Mouse (Mus musculus) forebrain, embryonic 15.5 days (tissue): ENCODE data around the gene Vps35l. TPM values are rescaled to one million over a fixed set of nuclear protein-coding genes. Genes with fewer than 3 reads are reported as not detected.

ENCODE experiments used
- ATAC-seq: fragments of 200-750 bp; cut with Nextera tagmentation; replicated peaks from 2 replicates; pipeline ENCODE4 v1.8.0; 2017; ENCODE audit warnings: mild to moderate bottlenecking, moderate TSS enrichment, moderate library complexity
- H3K27ac ChIP-seq: fragments of 300-500 bp; sonication (generic); replicated peaks from 2 replicates; pipeline ENCODE4 v1.5.1; 2015; ENCODE audit warnings: mild to moderate bottlenecking, inconsistent platforms
- H3K27me3 ChIP-seq: fragments of 300-500 bp; sonication (generic); 2 replicates; pipeline ENCODE4 v1.6.1; 2015; ENCODE audit warnings: inconsistent platforms
- H3K36me3 ChIP-seq: fragments of 300-500 bp; sonication (generic); 2 replicates; pipeline ENCODE4 v1.6.1; 2015; ENCODE audit warnings: mild to moderate bottlenecking, inconsistent platforms
- H3K4me1 ChIP-seq: fragments of 300-500 bp; sonication (generic); 2 replicates; pipeline ENCODE4 v1.6.1; 2015; ENCODE audit warnings: inconsistent platforms
- H3K4me2 ChIP-seq: fragments of 300-500 bp; sonication (generic); replicated peaks from 2 replicates; pipeline ENCODE4 v1.6.1; 2015; ENCODE audit warnings: mild to moderate bottlenecking, inconsistent platforms
- H3K4me3 ChIP-seq: fragments of 300-500 bp; sonication (generic); 2 replicates; pipeline ENCODE4 v1.5.1; 2015; ENCODE audit warnings: mild to moderate bottlenecking, inconsistent platforms
- H3K9ac ChIP-seq: fragments of 300-500 bp; sonication (generic); replicated peaks from 2 replicates; pipeline ENCODE4 v1.6.1; 2015; ENCODE audit warnings: mild to moderate bottlenecking, inconsistent platforms
- H3K9me3 ChIP-seq: fragments of 300-500 bp; sonication (generic); 2 replicates; pipeline ENCODE4 v1.6.1; 2016; ENCODE audit warnings: inconsistent platforms
- WGBS: fragments of 180-500 bp; shearing (Covaris S2); methylation state at CpG from one replicate; pipeline ENCODE4 v1.1.7; 2015; ENCODE audit warnings: mixed read lengths; 5-methylcytosine and 5-hydroxymethylcytosine counted together
- polyA plus RNA-seq: library from polyadenylated mRNA; unstranded; fragments of >200 nt; fragmentation: Nextera tagmentation; extraction: Ambion mirVana; gene quantifications from 2 replicates; pipeline ENCODE4 v1.2.1, GENCODE M21; 2015

Gene Vps35l
- polyA plus RNA-seq, 1 experiment from 2014 or later: 105 TPM

DNA sequence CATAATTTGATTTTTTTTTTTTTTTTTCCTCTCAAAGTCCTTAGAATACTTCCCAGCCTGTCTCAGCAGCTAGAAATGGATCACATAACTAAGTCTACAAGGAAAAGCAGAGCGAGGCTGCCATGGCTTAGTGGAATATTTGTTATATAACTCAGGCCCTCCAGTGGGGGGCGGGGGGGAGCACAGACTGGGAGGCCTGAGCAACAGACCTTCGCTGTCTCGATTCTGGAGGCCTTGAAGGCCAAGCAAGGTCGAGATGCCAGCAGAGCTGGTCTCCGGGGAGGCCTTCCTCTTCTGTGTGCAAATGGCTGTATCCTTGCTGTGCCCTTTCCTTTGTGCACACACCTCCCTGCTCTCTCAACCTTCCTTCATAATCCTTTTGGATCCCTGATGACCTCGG, 48.5 kb downstream of the Vps35l start:
- Histone ChIP-seq H3K4me2 (no peak overlapping the region), H3K9ac (no peak overlapping the region), H3K36me3 (peaks cover 39% of the 10 kb centered on the region), H3K4me3 (no peak overlapping the region), H3K27me3 (no peaks in the 10 kb centered on the region), H3K4me1 (no peaks in the 10 kb centered on the region), H3K9me3 (no peaks in the 10 kb centered on the region), H3K27ac (no peak overlapping the region)
- no peak for ATAC-seq
- WGBS: 67% methylated on average over 7 of the region's 7 CpGs

DNA sequence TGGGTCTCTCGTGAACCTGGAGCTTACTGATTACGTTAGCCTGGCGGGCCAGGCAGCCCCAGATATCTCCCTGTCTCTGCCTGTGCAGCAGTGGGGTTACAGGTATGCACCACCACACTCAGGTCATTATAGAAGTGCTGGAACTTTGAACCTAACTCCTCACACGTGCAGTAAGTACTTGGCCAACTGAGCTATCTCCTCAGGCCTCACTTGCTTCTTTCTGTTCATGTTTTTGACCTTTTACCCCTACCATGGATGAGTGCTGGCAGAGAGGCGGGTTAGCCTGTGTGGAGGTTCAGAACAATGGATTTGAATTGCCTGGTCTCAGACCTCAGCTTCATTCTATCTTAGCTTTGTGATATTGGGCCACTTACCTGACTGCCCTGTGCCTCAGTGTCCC, 50.3 kb downstream of the Vps35l start:
- no peak for ATAC-seq
- Histone ChIP-seq H3K4me1 (no peaks in the 10 kb centered on the region), H3K4me2 (no peak overlapping the region), H3K27me3 (no peaks in the 10 kb centered on the region), H3K9ac (no peak overlapping the region), H3K27ac (no peak overlapping the region), H3K9me3 (no peaks in the 10 kb centered on the region), H3K4me3 (no peak overlapping the region), H3K36me3 (peaks cover 43% of the 10 kb centered on the region)
- WGBS: 89% methylated on average over 5 of the region's 5 CpGs

DNA sequence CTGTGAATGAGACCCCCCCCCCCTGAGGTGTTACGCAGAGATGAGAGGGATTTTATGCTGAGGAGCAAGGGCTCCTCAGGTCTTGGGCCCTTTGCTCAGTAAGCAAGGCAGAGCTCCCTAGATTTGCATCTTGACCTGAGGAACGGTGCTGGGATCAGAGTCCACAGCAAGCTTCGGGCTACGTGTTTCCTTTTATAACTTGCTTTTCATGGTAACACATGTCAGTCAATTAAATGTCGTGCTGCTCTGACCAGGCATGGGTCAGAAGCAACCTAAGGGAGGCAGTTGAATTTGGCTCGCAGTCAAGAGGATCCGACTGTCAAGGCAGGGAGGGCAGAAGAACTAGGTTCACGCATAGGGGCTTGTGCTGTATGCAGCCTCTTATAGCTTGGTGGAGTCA, 53.9 kb downstream of the Vps35l start:
- Histone ChIP-seq H3K4me3 (no peak overlapping the region), H3K4me1 (no peaks in the 10 kb centered on the region), H3K9ac (no peak overlapping the region), H3K36me3 (peaks cover 57% of the 10 kb centered on the region), H3K27me3 (no peaks in the 10 kb centered on the region), H3K27ac (no peak overlapping the region), H3K4me2 (no peak overlapping the region), H3K9me3 (no peaks in the 10 kb centered on the region)
- no peak for ATAC-seq
- 84% methylated on average over 8 of the region's 8 CpGs for WGBS

DNA sequence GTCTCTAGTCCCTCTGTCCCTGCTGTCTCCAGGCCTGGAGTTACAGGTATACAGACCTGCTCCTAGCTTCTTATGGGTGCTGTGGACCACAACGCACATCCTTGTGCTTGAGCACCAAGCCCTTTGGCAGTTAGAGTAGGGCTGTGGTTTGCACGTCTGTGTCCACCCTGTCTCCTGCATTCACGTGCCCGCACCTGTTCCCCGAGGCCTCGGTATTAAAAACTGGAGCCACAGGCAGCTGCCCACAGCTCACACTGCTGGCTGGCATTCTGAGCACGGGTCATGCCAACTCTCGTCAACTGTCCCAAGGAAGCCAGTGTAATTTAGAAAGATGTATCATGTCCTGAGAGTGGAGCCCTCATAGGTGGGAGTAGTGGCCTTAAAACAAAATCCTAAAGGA, 55.8 kb downstream of the Vps35l start:
- ATAC-seq: no peak
- Histone ChIP-seq H3K9me3 (no peaks in the 10 kb centered on the region), H3K4me1 (no peaks in the 10 kb centered on the region), H3K4me2 (no peak overlapping the region), H3K9ac (no peak overlapping the region), H3K27ac (no peak overlapping the region), H3K4me3 (no peak overlapping the region), H3K27me3 (no peaks in the 10 kb centered on the region), H3K36me3 (peaks cover 67% of the 10 kb centered on the region)
- 91% methylated on average over 8 of the region's 8 CpGs for WGBS

DNA sequence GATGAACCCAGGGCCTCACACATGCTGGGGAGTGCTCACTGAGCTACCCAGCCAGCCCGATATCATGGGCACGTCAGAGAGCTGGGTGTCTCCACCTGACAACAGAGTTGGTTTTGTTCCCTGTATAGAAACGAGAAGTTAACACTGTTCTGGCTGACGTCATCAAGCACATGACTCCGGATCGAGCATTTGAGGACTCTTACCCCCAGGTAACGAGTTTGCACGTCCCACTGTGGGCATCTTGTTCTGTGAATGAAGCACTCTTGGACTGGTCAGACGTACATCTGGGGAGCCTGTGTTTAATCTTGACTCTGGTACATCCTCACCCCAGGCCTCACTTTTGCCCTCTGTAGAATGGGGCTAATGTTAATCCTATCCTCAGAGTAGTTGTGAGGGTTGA, 56.8 kb downstream of the Vps35l start:
- Histone ChIP-seq H3K9me3 (no peaks in the 10 kb centered on the region), H3K4me1 (no peaks in the 10 kb centered on the region), H3K4me2 (no peak overlapping the region), H3K27me3 (no peaks in the 10 kb centered on the region), H3K9ac (no peak overlapping the region), H3K27ac (no peak overlapping the region), H3K36me3 (peaks cover 65% of the 10 kb centered on the region), H3K4me3 (no peak overlapping the region)
- WGBS: 91% methylated on average over 9 of the region's 9 CpGs
- ATAC-seq: no peak

DNA sequence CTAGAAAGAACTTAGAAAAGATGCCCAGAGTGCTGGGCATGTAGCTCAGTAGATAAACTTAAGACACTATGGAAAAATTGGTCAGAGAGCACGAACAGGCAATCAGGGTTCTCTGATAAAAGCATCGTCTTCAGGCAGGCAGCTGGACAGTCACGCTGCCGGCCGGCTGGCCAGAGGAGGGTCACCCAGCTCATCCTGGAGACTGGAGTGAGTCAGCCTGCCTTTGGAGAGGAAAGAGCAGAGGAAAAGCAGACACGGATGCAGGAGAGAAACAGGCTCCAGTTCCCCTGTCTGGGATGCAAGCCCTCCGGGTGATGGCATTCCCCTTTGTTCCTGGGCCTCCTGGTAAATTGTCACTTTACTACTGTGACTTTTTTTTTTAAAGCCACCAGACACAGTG, 57.6 kb downstream of the Vps35l start:
- Histone ChIP-seq H3K4me2 (no peak overlapping the region), H3K36me3 (peaks cover 66% of the 10 kb centered on the region), H3K9ac (no peak overlapping the region), H3K4me1 (no peaks in the 10 kb centered on the region), H3K4me3 (no peak overlapping the region), H3K9me3 (no peaks in the 10 kb centered on the region), H3K27ac (no peak overlapping the region), H3K27me3 (no peaks in the 10 kb centered on the region)
- WGBS: 84% methylated on average over 7 of the region's 7 CpGs
- ATAC-seq: no peak

DNA sequence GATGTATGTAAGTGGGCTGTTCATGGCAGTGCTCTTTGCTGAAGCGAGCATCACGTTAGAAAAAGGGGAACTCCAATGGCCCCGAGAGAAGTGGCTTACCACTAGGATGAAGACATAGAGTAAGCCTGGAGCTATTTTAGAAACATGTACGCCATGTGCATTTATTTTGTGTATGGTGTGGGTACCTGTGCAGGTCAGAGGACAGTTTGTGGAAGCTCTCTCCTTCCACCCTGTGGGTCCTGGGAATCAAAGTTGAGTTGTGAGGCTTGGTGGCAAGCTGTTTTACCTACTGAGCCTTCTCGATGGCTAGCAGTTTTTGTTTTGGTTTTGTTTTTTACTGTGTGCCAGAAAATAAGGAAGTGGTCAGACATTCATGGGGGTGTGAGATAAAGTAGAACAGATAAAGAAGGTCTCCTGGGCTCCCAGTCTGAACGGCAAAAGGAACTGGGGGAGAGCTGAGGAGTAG, 58.1 kb downstream of the Vps35l start:
- ATAC-seq: no peak

DNA sequence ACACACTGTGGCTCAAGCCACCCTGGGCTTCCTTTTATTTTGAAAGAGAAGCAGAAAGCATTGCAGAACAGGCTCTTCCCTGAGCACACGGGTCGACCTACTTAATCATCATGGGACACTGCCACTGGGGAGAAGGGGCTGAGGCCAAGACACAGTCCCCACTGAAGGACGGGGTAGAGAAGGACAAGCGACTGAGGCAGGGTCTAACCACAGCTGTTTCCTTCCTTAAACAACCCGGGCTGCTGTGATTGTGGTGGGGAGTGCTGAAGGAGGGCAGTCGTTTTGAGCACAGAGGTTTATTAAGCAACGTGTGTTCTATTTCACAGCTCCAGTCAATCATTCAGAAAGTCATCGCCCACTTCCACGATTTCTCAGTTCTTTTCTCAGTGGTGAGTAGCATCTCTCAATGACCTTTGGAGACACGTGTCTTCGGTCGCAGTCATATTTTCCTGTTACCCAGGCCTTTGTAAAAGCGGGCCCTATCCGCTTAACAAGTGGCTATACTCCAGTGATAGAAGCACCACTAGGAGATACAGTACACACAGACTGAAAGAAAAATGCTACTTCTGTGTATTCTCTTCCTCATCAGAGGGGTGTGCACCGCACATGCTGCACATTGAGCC, 60.2 kb downstream of the Vps35l start:
- Histone ChIP-seq H3K9me3 (no peaks in the 10 kb centered on the region), H3K4me1 (no peaks in the 10 kb centered on the region), H3K27ac (no peak overlapping the region), H3K4me3 (no peak overlapping the region), H3K36me3 (peaks cover 58% of the 10 kb centered on the region), H3K9ac (no peak overlapping the region), H3K27me3 (no peaks in the 10 kb centered on the region), H3K4me2 (no peak overlapping the region)
- 93% methylated on average over 15 of the region's 15 CpGs for WGBS
- no peak for ATAC-seq

More for the DNA sequence above, 58.1 kb downstream of the Vps35l start:
- Histone ChIP-seq H3K4me1 (no peaks in the 10 kb centered on the region), H3K9ac (no peak overlapping the region), H3K36me3 (peaks cover 65% of the 10 kb centered on the region), H3K4me3 (no peak overlapping the region), H3K9me3 (no peaks in the 10 kb centered on the region), H3K27ac (no peak overlapping the region), H3K4me2 (no peak overlapping the region), H3K27me3 (no peaks in the 10 kb centered on the region)
- WGBS: 88% methylated on average over 6 of the region's 6 CpGs

DNA sequence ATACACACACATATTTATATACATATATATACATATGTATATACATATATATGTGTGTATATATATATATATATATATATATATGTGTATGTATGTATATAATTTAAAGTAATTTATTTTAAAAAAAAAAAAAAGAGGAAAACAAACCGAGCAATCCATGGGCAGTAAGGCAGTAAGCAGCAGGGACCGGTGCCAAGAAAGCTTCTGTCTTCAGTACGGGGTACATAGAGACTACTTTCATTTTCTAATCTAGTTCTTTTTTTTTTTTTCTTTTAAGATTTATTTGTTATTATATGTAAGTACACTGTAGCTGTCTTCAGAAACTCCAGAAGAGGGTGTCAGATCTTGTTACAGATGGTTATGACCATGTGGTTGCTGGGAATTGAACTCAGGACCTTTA, 61.8 kb downstream of the Vps35l start:
- H3K4me1 ChIP-seq: peaks cover 2% of the 10 kb centered on the region; the same call in 1 of the 2 replicates
- H3K9ac ChIP-seq: no peak overlapping the region
- no peaks in the 10 kb centered on the region for H3K9me3 ChIP-seq
- ATAC-seq: no peak
- H3K27ac ChIP-seq: no peak overlapping the region
- no peak overlapping the region for H3K4me3 ChIP-seq
- H3K36me3 ChIP-seq: peaks cover 48% of the 10 kb centered on the region
- no peaks in the 10 kb centered on the region for H3K27me3 ChIP-seq
- H3K4me2 ChIP-seq: no peak overlapping the region
- WGBS: 90% methylated on average over 3 of the region's 3 CpGs

DNA sequence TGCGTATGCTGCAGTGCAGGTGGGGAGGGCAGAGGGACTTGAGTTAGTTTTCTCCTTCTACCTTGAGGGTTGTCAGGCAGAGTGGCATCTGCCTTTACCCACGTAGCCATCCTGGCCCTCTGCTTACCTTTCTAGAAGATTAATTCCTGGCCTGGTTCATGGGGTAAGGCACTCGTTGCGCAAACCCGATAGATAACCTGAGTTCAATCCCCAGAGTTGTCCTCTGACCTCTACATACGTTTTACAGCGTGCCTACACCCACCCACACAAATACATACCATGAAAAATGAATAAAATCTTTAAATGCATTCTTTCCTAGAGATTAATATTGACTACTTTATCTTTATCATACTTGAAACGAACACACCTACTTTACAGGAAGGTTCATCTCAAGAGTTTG, 63.4 kb downstream of the Vps35l start:
- Histone ChIP-seq H3K4me3 (no peak overlapping the region), H3K4me2 (no peak overlapping the region), H3K36me3 (peaks cover 42% of the 10 kb centered on the region), H3K4me1 (peaks cover 6% of the 10 kb centered on the region; the same call in 1 of the 2 replicates), H3K27ac (no peak overlapping the region), H3K9me3 (no peaks in the 10 kb centered on the region), H3K9ac (no peak overlapping the region), H3K27me3 (no peaks in the 10 kb centered on the region)
- WGBS: 93% methylated on average over 8 of the region's 8 CpGs
- no peak for ATAC-seq

DNA sequence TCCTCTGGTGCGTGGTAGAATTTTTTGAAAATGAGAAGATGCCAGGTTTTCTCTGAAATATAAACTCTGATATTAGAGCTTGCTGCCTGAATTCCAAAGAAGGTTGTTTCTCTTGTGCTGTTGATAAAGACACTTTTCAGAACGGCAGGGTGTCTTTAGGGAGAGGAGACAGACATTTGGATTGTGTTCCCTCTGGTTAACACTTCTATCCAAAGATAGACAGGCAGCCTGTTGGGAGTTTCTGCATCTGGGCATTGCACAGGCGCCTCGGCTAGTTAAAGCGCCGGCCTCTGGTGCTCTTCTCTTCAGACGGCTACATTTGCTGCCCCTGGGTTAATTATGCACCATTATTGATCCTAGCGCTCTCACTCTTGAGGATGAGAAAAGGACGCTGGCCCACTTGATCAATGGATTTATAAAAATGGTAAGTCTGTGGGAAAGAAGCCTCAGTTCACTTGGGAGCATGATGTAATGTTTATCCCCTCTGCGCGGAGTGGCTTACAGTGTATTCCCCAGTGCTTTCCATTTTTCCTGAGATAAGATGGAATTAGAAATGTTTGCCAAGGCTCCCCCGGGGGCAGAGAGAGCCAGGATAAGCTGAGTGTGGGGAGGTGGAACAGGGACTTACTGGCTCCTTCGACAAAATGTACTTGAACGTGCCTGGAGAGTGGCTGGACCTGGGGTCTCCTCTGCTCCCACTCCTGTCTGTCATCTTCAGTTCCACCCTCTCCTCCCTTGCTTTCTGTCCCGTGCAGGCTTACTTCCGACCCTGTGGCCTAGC, 66.8 kb downstream of the Vps35l start:
- H3K4me2 ChIP-seq: no peak overlapping the region
- no peaks in the 10 kb centered on the region for H3K27me3 ChIP-seq
- 56% methylated on average over 16 of the region's 16 CpGs for WGBS
- peaks cover 37% of the 10 kb centered on the region for H3K36me3 ChIP-seq
- no peak overlapping the region for H3K4me3 ChIP-seq
- no peaks in the 10 kb centered on the region for H3K9me3 ChIP-seq
- no peak overlapping the region for H3K9ac ChIP-seq
- H3K4me1 ChIP-seq: peaks cover 6% of the 10 kb centered on the region; the same call in 1 of the 2 replicates
- H3K27ac ChIP-seq: 0 out of 2 replicates have a peak overlapping the region, but pooled peaks have one; percentile 3
- ATAC-seq: no peak

DNA sequence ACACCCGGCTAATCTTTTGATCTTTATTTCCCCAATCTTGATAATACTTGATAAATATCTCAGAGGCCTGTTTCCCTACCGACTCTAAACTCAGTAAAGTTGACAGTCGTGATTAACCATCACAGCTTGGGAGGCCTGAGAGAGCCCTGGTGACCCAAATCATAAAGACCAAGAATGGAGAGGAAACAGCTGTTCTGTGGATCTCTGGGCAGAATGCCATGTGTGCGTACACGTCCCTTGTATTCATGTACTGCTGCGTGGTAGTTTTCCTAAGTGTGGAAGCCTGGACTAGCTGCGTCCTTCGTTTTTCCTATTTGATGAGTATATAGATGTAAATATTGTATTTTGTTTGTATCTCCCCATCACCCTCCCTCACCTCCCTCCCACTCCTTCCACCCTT, 67.9 kb downstream of the Vps35l start:
- Histone ChIP-seq H3K4me1 (peaks cover 6% of the 10 kb centered on the region; the same call in 1 of the 2 replicates), H3K9me3 (no peaks in the 10 kb centered on the region), H3K4me3 (no peak overlapping the region), H3K9ac (no peak overlapping the region), H3K4me2 (no peak overlapping the region), H3K27me3 (no peaks in the 10 kb centered on the region), H3K27ac (no peak overlapping the region), H3K36me3 (peaks cover 31% of the 10 kb centered on the region)
- ATAC-seq: no peak
- WGBS: 76% methylated on average over 8 of the region's 8 CpGs
